Mouse (Mus musculus): ENCODE results near the gene Pi4k2a. TPM values are rescaled to one million over a fixed set of nuclear protein-coding genes. Genes with fewer than 3 reads are reported as not detected.

Gene Pi4k2a
- polyA plus RNA-seq, 1 experiment from 2014 or later: 24.9 TPM

DNA sequence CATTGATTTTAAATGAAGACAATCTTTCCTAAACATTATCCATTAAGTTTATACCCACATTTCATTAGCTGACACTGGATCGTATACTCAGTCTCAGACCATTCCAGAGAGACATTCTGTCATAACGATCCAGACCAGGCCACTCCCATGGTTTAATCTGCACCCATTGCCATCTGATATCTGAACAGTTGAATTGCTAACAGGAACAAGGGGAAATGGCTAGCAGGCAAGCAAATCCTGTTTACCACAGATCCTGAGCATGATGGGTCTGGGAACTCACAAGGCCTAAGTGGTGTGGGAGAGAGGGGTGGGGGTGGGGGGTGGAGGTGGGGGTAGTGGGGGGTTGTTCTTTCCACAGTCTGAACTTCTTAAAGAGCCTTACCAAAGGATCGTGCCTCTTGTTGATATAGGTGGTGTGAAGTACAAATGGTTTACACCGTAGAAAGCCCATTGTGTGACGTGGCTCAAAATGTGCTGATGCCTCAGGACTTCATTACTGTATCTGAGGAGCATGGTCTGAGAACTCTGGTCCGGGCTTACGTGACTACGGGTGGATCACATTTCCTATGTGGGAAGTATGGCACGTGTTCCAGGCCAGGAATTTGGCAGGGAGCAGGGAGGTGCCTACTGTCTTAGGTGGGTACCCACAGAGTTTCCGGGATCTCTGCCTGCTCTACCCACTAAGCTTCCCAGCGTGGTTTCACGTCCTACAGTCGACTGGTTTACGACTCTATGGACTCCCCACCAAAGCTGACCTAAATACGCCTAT lies 48.4 kb downstream of the Pi4k2a start:
- no peaks in the 10 kb centered on the region for H3K36me3 ChIP-seq
- no peak overlapping the region for H3K4me2 ChIP-seq
- WGBS: 76% methylated on average over 15 of the region's 15 CpGs
- ATAC-seq (ENCODE audit: insufficient number of reproducible peaks, insufficient read depth, low FRiP score, low TSS enrichment, low read depth): no peak
- no peaks in the 10 kb centered on the region for H3K27me3 ChIP-seq
- H3K9ac ChIP-seq: no peak overlapping the region
- no peaks in the 10 kb centered on the region for H3K9me3 ChIP-seq
- no peak overlapping the region for H3K4me3 ChIP-seq
- no peak overlapping the region for H3K27ac ChIP-seq
- 0 out of 2 replicates have a peak, but pooled peaks cover 5% of the 10 kb centered on the region for H3K4me1 ChIP-seq

DNA sequence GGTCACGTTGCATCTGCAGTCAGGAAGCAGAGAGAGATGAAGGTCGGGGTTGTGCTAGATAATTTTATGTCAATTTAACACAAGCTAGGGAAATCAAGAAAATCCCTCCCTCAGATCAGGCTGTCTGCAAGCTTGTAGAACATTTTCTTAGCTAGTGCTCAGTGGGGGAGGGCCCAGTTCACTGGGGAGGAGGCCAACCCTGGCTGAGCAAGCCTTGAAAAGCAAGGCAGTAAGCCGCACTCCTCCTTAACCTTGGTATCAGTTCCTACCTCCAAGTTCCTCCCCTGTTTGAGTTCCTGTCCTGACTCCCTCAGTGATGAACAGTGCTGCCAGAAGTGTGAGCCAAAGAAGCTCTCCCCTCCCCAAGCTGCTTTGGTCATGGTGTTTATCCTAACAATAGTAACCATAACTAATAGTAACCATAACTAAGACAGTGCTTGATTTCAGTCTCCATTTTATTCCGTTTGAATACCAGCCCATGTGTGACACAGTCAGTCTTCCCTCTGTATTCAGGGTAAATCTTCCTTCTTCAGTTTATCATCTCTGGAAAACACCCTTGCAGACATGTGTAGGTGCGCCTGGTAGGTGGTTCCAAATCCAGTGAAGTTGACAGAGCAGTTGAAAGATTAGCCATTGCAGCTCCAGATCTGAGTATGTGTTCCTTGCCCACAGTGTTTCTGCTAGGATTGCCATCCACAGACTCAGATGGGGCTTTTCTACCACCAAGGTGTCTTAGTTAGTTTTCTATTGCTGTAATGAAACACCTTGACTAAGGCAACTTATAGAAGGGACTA lies 49.7 kb downstream of the Pi4k2a start:
- WGBS: 64% methylated on average over 5 of the region's 5 CpGs
- H3K4me1 ChIP-seq: peaks cover 8% of the 10 kb centered on the region; the same call in 1 of the 2 replicates
- no peak overlapping the region for H3K4me2 ChIP-seq
- no peak overlapping the region for H3K4me3 ChIP-seq
- ATAC-seq (ENCODE audit: insufficient number of reproducible peaks, insufficient read depth, low FRiP score, low TSS enrichment, low read depth): no peak
- no peaks in the 10 kb centered on the region for H3K36me3 ChIP-seq
- H3K9me3 ChIP-seq: no peaks in the 10 kb centered on the region
- H3K27me3 ChIP-seq: no peaks in the 10 kb centered on the region
- no peak overlapping the region for H3K27ac ChIP-seq
- H3K9ac ChIP-seq: no peak overlapping the region

DNA sequence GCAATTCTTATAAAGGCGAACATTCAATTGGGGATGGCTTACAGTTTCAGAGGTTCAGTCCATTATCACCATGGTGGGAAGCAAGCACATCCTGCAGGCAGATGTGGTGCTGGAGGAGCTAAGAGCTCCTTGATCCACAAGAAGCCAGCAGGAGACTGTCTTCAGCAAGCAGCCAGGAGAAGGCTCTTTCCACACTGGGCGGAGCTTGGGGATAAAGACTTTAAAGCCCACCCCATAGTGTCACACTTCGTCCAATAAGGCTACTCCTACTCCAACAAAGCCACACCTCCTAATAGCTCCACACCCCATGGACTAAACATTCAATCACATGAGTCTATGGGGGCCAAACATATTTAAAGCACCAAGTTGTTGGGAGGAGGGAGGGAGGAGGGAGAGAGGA lies 51.7 kb downstream of the Pi4k2a start:
- no peaks in the 10 kb centered on the region for H3K27me3 ChIP-seq
- ATAC-seq (ENCODE audit: insufficient number of reproducible peaks, insufficient read depth, low FRiP score, low TSS enrichment, low read depth): no peak
- WGBS: 81% methylated on average over 3 of the region's 3 CpGs
- no peak overlapping the region for H3K27ac ChIP-seq
- no peak overlapping the region for H3K4me3 ChIP-seq
- H3K4me2 ChIP-seq: no peak overlapping the region
- H3K4me1 ChIP-seq: peaks cover 12% of the 10 kb centered on the region
- H3K9me3 ChIP-seq: no peaks in the 10 kb centered on the region
- H3K9ac ChIP-seq: no peak overlapping the region
- H3K36me3 ChIP-seq: no peaks in the 10 kb centered on the region

DNA sequence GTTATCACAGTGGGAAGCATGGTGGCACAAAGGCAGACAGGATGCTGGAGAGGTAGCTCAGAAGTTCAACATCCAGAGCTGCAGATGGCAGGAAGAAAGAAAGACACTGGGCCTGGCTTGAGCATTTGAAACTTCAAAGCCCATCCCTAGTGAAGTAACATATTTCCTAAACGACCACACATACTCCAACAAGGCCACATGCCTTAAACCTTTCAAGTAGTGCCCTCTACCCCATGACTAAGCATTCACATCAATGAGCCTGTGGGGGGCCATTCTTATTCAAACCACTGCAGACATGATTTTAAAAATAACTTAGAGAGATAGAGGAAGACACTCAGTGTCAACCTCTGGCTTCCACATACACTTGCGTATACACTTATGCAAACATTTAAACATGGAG lies 52.5 kb downstream of the Pi4k2a start:
- no peak for ATAC-seq (ENCODE audit: insufficient number of reproducible peaks, insufficient read depth, low FRiP score, low TSS enrichment, low read depth)
- H3K9ac ChIP-seq: no peak overlapping the region
- H3K4me2 ChIP-seq: no peak overlapping the region
- WGBS: 82% methylated on average over 2 of the region's 2 CpGs
- H3K27ac ChIP-seq: no peak overlapping the region
- H3K36me3 ChIP-seq: no peaks in the 10 kb centered on the region
- H3K4me3 ChIP-seq: no peak overlapping the region
- no peaks in the 10 kb centered on the region for H3K9me3 ChIP-seq
- H3K4me1 ChIP-seq: peaks cover 14% of the 10 kb centered on the region
- H3K27me3 ChIP-seq: no peaks in the 10 kb centered on the region

DNA sequence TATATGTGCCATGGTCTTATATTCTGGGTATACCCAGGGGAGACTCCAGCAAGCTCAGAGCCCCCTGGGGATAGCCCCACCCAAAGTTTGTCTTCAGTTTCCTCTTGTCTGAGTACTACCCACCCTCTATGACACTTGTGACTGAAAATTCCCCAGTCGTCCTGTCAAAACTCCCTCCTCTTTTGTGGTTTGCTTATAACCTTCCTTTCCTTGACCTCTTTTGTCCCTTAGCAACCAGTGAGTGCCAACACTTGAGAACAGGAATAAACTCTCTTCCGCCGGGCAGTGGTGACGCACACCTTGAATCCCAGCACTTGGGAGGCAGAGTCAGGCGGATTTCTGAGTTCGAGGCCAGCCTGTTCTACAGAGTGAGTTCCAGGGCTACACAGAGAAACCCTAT lies 53.8 kb downstream of the Pi4k2a start:
- no peaks in the 10 kb centered on the region for H3K36me3 ChIP-seq
- no peak overlapping the region for H3K4me3 ChIP-seq
- WGBS: 59% methylated on average over 6 of the region's 6 CpGs
- no peaks in the 10 kb centered on the region for H3K9me3 ChIP-seq
- no peak overlapping the region for H3K9ac ChIP-seq
- ATAC-seq (ENCODE audit: insufficient number of reproducible peaks, insufficient read depth, low FRiP score, low TSS enrichment, low read depth): no peak
- H3K4me2 ChIP-seq: no peak overlapping the region
- H3K27me3 ChIP-seq: no peaks in the 10 kb centered on the region
- no peak overlapping the region for H3K27ac ChIP-seq
- H3K4me1 ChIP-seq: peaks cover 22% of the 10 kb centered on the region

DNA sequence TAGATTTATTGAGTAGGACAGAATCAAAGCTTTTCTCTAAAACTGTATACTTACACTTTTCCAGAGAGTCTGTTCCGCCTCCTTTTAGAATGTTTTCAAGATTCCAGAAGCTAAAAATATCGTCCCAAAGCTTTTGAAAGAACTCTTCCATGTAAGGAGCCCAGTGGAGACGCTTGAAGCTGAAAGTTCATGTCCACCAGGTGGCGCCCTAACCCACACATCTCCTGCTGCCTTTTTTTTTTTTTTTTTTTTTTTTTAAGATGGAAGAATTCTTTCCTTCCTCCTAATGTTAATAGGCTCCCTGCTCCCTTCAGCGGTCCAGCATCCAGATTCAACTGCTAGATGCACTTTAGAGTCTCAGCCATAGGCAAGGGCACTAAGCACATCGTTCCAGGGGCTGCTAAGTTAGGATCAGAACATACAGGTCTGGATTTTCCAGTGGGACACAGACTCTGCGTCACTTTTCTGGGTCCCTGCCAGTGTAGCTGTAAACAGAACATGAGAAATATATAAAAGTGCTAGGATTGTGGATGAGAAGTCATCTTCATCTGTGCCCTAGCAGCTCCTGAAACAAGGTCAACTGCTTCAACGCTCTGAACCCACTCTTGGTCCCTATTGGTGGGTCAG lies 54.4 kb downstream of the Pi4k2a start:
- ATAC-seq (ENCODE audit: insufficient number of reproducible peaks, insufficient read depth, low FRiP score, low TSS enrichment, low read depth): no peak
- peaks cover 28% of the 10 kb centered on the region for H3K4me1 ChIP-seq
- no peak overlapping the region for H3K4me2 ChIP-seq
- 0 out of 2 replicates have a peak overlapping the region, but pooled peaks have one; percentile 23 for H3K27ac ChIP-seq
- no peak overlapping the region for H3K4me3 ChIP-seq
- no peaks in the 10 kb centered on the region for H3K9me3 ChIP-seq
- WGBS: 29% methylated on average over 8 of the region's 8 CpGs
- no peaks in the 10 kb centered on the region for H3K27me3 ChIP-seq
- no peak overlapping the region for H3K9ac ChIP-seq
- no peaks in the 10 kb centered on the region for H3K36me3 ChIP-seq

DNA sequence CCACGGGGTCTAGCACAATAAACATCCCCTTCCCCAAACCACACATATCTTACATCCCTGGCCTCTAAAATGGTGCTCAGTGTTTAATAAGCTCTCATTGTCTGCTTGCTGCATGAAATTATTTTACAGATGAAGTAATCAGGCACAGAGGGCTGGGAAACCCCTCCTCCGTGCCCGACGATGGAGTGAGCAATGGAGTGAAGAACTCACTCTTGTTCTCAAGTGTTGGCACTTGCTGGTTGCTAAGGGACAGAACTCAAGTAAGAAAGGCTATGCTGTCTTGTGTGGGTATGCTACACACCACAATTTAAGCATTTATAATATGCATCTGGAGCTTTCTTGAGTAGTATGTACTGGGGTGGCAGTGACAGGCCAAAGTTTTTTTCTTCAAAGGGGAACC lies 54.9 kb downstream of the Pi4k2a start:
- Histone ChIP-seq H3K4me1 (peaks cover 33% of the 10 kb centered on the region), H3K9ac (no peak overlapping the region), H3K4me2 (no peak overlapping the region), H3K4me3 (no peak overlapping the region), H3K36me3 (no peaks in the 10 kb centered on the region), H3K9me3 (no peaks in the 10 kb centered on the region), H3K27ac (0 out of 2 replicates have a peak overlapping the region, but pooled peaks have one; percentile 23), H3K27me3 (no peaks in the 10 kb centered on the region)
- ATAC-seq (ENCODE audit: insufficient number of reproducible peaks, insufficient read depth, low FRiP score, low TSS enrichment, low read depth): no peak
- 62% methylated on average over 4 of the region's 4 CpGs for WGBS

DNA sequence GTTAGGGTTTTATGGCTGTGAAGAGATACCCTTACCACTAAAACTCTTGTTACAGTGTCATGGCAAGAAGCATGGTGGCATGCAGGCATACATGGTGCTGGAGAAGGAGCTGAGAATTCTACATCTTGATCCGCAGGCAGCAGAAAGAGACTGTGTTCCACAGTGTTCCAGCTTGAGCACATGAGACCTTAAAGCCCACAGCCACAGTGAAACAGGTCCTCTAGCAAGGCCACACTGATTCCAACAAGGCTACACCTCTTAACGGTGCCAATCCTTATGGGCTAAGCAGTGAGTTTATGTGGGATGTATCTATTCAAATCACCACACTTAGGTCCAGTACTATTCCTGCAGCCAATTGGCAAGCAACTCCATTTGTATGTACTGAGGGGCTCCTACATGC lies 55.5 kb downstream of the Pi4k2a start:
- WGBS: 91% methylated on average over 2 of the region's 2 CpGs
- H3K4me1 ChIP-seq: peaks cover 38% of the 10 kb centered on the region
- ATAC-seq (ENCODE audit: insufficient number of reproducible peaks, insufficient read depth, low FRiP score, low TSS enrichment, low read depth): no peak
- H3K4me2 ChIP-seq: no peak overlapping the region
- H3K36me3 ChIP-seq: peaks cover 3% of the 10 kb centered on the region; the same call in 1 of the 2 replicates
- H3K4me3 ChIP-seq: no peak overlapping the region
- no peaks in the 10 kb centered on the region for H3K27me3 ChIP-seq
- no peaks in the 10 kb centered on the region for H3K9me3 ChIP-seq
- no peak overlapping the region for H3K27ac ChIP-seq
- no peak overlapping the region for H3K9ac ChIP-seq

DNA sequence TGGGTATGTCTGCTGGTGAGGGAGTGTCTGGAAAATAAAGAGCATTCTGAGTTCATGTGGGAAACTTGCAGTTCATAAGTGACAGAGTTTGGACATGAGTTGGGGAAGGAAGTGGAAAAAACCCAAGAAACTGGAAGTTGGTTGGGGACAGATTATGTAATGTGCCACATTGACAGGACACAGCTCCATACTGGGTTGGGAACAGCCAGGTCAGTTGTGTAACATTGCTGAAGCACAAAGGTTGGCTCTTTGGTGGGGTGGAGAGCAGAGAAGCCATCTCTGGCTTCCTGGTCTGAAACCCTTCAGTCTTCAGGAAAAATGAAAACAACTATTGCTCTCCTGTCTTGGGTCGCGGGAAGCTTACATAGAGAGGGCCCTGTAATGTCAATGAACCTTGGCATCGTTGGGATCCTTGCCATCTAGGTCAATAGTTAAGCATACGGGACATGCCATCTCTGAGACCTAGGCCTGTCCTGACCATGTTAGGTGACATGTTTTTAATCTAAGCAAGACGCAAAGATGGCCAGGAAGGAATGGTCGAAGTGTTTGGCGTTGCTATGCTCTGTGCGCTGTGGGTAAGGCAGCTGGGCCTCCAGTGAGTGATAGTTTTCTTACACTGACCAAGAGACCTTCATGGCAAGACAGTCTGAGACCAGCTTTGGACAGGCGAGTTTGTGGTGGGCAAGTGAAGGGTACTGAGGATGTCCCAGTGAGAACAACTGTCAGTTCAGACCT lies 56.2 kb downstream of the Pi4k2a start:
- Histone ChIP-seq H3K4me3 (peak overlapping the region; percentile 84), H3K9me3 (no peaks in the 10 kb centered on the region), H3K36me3 (peaks cover 11% of the 10 kb centered on the region), H3K27me3 (no peaks in the 10 kb centered on the region), H3K4me1 (peaks cover 45% of the 10 kb centered on the region), H3K4me2 (peak overlapping the region; percentile 60), H3K27ac (peak overlapping the region; percentile 95), H3K9ac (peak overlapping the region; percentile 95; the same call in 1 of the 2 replicates)
- 88% methylated on average over 9 of the region's 9 CpGs for WGBS
- no peak for ATAC-seq (ENCODE audit: insufficient number of reproducible peaks, insufficient read depth, low FRiP score, low TSS enrichment, low read depth)

DNA sequence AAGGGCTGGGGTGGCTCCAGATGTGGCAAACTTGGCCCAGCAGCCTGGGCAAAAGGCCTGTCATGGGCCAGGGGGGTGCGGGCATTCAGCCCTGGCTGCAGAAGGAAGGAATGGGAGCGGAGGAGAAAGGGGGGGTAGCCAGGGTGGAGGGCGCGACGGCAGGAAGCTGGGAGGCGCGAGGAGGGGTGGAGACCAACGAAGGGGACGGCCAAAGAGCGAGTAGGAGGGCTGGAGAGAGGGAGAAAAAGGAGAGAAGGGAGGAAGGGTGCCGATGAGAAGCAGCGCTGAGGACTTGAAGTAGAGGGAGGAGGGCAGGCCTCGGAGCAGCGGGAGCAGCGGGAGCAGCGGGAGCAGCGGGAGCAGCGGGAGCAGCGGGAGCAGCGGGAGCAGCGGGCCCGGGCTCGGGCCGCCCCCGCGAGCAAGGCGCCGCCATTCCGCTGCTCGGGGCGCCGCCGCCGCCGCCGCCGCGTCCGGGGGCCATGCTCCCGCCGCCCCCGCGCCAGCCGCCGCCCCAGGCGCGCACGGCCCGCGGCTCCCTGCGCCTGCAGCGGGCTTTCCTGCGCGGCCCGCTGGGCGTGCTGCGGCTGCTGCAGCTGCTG lies 57.0 kb downstream of the Pi4k2a start, which contains the start of gene Marveld1:
Gene Marveld1, plus strand, starts transcription at position 231 of the 599 bp plus-strand sequence.
- 1% methylated on average over 44 of the region's 57 CpGs for WGBS
- H3K4me2 ChIP-seq: peak within 1 kb of the TSS; percentile 60

More for the DNA sequence above, 57.0 kb downstream of the Pi4k2a start, which contains the start of gene Marveld1:
- Histone ChIP-seq H3K4me3 (peak within 1 kb of the TSS; percentile 84), H3K9me3 (no peaks in the 10 kb centered on the region), H3K4me1 (peaks cover 54% of the 10 kb centered on the region), H3K27me3 (no peaks in the 10 kb centered on the region), H3K9ac (peak within 1 kb of the TSS; percentile 95), H3K36me3 (peaks cover 13% of the 10 kb centered on the region), H3K27ac (peak within 1 kb of the TSS; percentile 95)
- ATAC-seq (ENCODE audit: insufficient number of reproducible peaks, insufficient read depth, low FRiP score, low TSS enrichment, low read depth): peak; percentile 62; the same call in 1 of the 2 replicates
